Comparison of ENCODE assay signal across 9 mouse cellular contexts in the genomic region with DNA sequence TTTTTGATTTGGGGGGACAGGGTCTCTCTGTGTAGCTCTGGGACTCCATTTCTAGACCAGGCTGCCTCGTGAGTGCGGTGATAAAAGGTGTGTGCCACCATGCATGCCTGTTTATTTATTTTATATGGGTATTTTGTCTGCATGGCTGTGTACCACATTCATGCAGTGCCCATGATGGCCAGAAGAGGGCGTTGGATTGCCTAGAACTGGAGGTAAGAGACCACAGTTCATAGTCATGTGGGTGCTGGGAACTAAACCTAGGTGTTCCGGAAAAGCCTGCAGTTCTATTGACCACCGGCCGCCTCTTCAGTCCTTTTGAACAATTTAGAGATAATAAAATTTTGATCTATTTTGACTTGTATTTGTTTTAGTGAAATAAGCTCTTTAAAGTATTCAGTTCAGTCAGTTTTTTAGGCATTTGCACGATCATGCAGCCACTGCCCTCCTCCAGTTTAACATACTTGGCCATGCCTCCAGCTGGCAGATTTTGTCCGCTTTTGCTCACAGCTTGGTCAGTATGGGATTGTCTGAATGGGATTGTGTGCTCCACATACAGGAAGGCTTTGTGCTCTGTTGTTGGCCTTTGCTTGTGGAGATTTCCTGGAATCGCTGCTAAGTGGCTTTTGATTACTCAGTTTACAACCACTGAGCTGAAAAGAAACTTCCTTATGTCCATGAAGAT.
A peak's percentile ranks its signal among the peaks of the same experiment; 100 is the strongest.
DNase-seq lines count a peak whose midpoint lies in the region; ATAC-seq lines count a peak whose summit lies in the region.
"Had no signal": no experiment of that assay in that cellular context is flagged by ENCODE, and none has a peak within 500 bp of the region (broad histone marks: within the 10 kb centered on the region; RNA-seq: fewer than 3 reads in every experiment).

No protein-coding gene starts in this region.

- peaks cover 95% of the 10 kb centered on the region for H3K36me3 ChIP-seq in hindbrain, embryonic 10.5 days
- peaks cover 46% of the 10 kb centered on the region for H3K36me3 ChIP-seq in hindbrain, embryonic 13.5 days
- peaks cover 17% of the 10 kb centered on the region for H3K36me3 ChIP-seq in forebrain, embryonic 16.5 days (ENCODE audit: control insufficient read depth, insufficient read depth)

- no peak overlapping the region for H3K4me2 ChIP-seq in hindbrain, embryonic 13.5 days
- no peak overlapping the region for H3K4me2 ChIP-seq in forebrain, embryonic 16.5 days (ENCODE audit: low read length)
- H3K4me2 ChIP-seq: limb, embryonic 13.5 days had no signal

- H3K4me3 ChIP-seq in hindbrain, embryonic 10.5 days: no peak overlapping the region
- H3K4me3 ChIP-seq in hindbrain, embryonic 13.5 days: no peak overlapping the region
- no peak overlapping the region for H3K4me3 ChIP-seq in forebrain, embryonic 16.5 days (replicated peaks; ENCODE audit: low read length)
- H3K4me3 ChIP-seq: limb, embryonic 13.5 days had no signal

- no peak overlapping the region for H3K9ac ChIP-seq in hindbrain, embryonic 13.5 days
- no peak overlapping the region for H3K9ac ChIP-seq in forebrain, embryonic 16.5 days (replicated peaks; ENCODE audit: low read depth, low read length)
- H3K9ac ChIP-seq: limb, embryonic 13.5 days had no signal

- DNase-seq in hindbrain, embryonic 10.5 days (ENCODE audit: low spot score): peak; percentile 29
- DNase-seq in right cerebral cortex, postnatal 4 days: peak; percentile 12
- no peak for DNase-seq in right cerebral cortex, postnatal 25 days
- peak; percentile 57 for DNase-seq in testis, postnatal 14 days (ENCODE audit: low spot score)
- DNase-seq in cerebellum, adult 11 months: no peak
- DNase-seq in left cerebral cortex, adult 8-10 months (ENCODE audit: low spot score in 2 of 2): no peak

- H3K27ac ChIP-seq in hindbrain, embryonic 10.5 days: no peak overlapping the region
- H3K27ac ChIP-seq in hindbrain, embryonic 13.5 days: no peak overlapping the region
- H3K27ac ChIP-seq in forebrain, embryonic 16.5 days (ENCODE audit: low read length): no peak overlapping the region
- H3K27ac ChIP-seq: limb, embryonic 13.5 days had no signal

- ATAC-seq in hindbrain, embryonic 13.5 days (ENCODE audit: low FRiP score): no peak
- ATAC-seq in forebrain, embryonic 16.5 days: peak; percentile 79

- H3K9me3 ChIP-seq in hindbrain, embryonic 10.5 days: no peaks in the 10 kb centered on the region
- H3K9me3 ChIP-seq in hindbrain, embryonic 13.5 days: no peaks in the 10 kb centered on the region
- no peaks in the 10 kb centered on the region for H3K9me3 ChIP-seq in forebrain, embryonic 16.5 days (ENCODE audit: control insufficient read depth, low read length)
- H3K9me3 ChIP-seq: limb, embryonic 13.5 days had no signal

- WGBS in hindbrain, embryonic 10.5 days: 81% methylated on average over 9 of the region's 9 CpGs
- WGBS in hindbrain, embryonic 13.5 days: 72% methylated on average over 9 of the region's 9 CpGs
- 64% methylated on average over 9 of the region's 9 CpGs for WGBS in forebrain, embryonic 16.5 days

- H3K27me3 ChIP-seq in hindbrain, embryonic 10.5 days (ENCODE audit: insufficient read depth, poor library complexity, severe bottlenecking): no peaks in the 10 kb centered on the region
- H3K27me3 ChIP-seq in hindbrain, embryonic 13.5 days: no peaks in the 10 kb centered on the region
- H3K27me3 ChIP-seq in forebrain, embryonic 16.5 days (replicated peaks; ENCODE audit: control insufficient read depth, insufficient read depth, low read length): no peaks in the 10 kb centered on the region
- H3K27me3 ChIP-seq: limb, embryonic 13.5 days had no signal

- H3K4me1 ChIP-seq in hindbrain, embryonic 10.5 days (replicated peaks): no peaks in the 10 kb centered on the region
- no peaks in the 10 kb centered on the region for H3K4me1 ChIP-seq in hindbrain, embryonic 13.5 days (replicated peaks)
- H3K4me1 ChIP-seq in forebrain, embryonic 16.5 days (replicated peaks; ENCODE audit: control insufficient read depth, insufficient read depth, low read length): no peaks in the 10 kb centered on the region
- H3K4me1 ChIP-seq: limb, embryonic 13.5 days had no signal

Comparison
In these comparisons a context has a peak if more than half of its experiments do, and no peak if none do; other contexts are left out.
1. DNase-seq: peak in hindbrain, embryonic 10.5 days (single experiment), right cerebral cortex, postnatal 4 days (single experiment) and testis, postnatal 14 days (single experiment); none in right cerebral cortex, postnatal 25 days (single experiment), cerebellum, adult 11 months (single experiment) and left cerebral cortex, adult 8-10 months (0 of 2).